Mouse (Mus musculus) kidney, adult 8-10 months (tissue): ENCODE results near the gene Ccl24.
"Not testable (repeated sequence)": the region's sequence is repeated elsewhere in the genome, so short reads cannot be mapped to it uniquely, and the experiment has no call there.

ENCODE experiments used
- DNase-seq, 2 experiments: peaks; one replicate each; pipeline ENCODE4 v3.0.0; 2022

Gene Ccl24

DNA sequence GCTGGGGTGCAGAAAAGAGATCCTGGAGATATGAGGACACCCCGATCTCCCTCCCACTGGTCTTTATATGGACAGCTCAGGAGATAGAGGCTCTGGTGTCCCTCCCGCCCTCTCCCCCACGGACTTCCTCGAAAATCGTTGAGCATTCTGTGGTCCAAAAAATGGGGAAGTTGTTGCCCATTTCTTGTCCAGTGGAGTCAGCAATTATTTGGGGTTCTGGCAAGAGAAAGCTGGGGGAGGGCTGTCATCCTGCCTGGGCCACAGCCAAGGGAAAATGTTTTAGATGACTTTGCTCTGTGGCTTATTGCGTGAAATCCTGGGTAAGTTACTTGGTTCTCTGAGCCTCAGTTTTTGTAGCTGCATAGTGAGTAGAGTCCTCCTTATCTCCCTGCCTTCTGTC lies at the start of gene Ccl24:
Gene Ccl24, minus strand, starts transcription at position 44 of the 400 bp plus-strand sequence.
- peak; percentile 5 to 8 for DNase-seq

DNA sequence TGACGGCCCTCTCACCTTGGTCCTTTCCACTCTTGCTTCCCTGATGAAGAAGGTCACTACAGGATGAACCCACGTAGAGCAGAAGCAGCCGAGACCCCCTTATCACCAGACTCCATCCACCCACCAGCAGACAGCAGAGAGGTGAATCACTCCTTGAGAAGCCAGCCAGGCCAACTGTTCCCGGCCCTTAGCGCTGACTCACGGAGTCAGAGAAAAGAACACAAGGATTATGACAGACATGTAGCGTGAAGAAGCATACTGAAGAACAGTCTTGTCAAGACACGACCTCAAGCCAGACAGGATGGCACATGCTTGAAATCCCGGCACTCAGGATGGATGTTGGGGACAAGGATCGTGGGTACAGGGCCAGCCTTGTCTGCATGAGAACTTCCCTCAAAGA lies 48.9 kb upstream of the Ccl24 start:
- DNase-seq = no peak

DNA sequence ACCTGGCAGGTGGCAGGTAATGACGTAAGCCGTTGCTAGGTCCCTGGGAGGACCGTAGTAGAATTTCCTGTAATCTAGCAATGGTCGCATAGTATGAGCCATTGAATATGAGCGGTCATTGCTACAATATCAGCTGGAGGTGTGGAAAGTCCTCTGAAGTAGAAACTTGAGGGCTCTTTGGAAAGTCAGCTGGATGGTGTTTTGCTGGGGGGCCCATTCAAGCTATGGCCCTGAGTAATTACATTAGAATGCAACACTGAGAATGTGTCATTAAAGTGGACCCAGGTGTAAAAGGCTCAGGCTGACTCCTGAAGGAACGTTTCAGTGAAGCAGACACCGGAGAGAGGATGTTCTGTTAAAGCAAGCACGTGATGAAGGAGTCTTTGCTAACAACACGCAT lies 47.7 kb upstream of the Ccl24 start:
- DNase-seq = no peak

DNA sequence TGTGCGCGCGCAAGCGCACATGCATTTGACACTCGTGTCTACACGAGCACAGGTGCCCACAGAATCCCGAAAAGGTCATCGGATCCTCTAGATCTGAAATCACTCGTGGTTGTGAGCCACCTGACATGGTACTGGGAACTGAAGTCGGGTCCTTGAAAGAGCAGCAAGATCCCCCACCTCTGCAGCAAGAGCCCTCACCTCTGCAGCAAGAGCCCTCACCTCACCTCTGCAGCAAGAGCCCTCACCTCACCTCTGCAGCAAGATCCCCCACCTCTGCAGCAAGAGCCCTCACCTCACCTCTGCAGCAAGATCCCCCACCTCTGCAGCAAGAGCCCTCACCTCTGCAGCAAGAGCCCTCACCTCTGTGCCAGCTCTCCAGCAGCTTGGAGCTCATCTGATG lies 46.9 kb upstream of the Ccl24 start:
- DNase-seq = not testable (repeated sequence)

DNA sequence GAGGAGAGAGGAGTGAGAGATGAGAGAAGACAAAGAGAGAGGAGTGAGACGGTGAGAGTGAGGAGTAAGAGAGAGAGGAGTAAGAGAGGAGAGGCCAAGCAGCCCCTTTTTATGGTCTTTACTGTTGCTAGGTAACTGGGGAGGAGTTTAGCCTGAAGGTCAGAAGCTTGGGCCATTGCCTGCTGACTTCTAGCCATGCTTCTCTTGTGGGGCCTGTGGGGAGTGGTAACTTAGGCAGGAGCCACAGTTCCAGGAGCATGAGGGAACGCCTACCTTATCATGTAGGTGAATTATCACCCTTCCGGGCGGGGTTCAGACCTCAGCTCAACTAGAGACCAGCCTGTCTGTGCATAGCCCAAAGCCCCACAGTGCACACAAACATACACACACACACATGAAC lies 36.9 kb upstream of the Ccl24 start:
- no peak for DNase-seq

DNA sequence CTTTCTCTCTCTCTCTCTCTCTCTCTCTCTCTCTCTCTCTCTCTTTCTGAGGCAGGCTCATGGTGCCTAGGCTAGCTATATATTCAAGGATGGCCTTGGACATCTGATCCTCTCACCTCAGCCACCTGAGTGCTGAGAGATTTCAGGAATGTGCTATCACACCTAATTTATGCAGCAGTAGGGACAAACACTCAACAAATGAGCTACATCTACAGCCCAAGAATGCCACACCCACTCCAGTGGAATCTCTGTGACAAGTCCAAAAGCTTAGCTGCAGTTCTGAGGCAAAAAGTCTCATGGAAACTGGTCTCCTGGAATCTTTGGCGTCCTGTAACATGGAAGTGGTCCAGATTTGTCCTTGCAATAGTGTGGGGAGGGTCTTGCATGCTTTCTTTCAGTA lies 34.7 kb upstream of the Ccl24 start:
- DNase-seq = no peak

DNA sequence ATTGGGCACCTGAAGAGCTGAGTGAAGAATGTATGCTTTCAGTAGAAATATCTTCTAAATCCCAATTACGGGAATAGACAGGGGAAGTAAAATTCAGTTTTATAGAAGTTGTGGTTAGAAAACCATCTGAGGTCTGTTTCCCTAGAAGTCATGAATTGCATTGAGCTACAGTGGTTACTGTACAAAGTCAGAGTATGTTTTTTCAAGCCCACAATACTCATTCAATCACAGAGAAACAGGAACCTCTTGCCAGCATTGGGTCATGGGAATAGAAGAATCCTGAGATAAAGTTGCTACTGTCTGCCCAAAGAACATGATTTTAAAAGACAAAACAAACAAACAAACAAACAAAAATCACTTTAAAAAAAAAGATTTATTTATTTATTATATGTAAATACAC lies 33.9 kb upstream of the Ccl24 start:
- not testable (repeated sequence) for DNase-seq

DNA sequence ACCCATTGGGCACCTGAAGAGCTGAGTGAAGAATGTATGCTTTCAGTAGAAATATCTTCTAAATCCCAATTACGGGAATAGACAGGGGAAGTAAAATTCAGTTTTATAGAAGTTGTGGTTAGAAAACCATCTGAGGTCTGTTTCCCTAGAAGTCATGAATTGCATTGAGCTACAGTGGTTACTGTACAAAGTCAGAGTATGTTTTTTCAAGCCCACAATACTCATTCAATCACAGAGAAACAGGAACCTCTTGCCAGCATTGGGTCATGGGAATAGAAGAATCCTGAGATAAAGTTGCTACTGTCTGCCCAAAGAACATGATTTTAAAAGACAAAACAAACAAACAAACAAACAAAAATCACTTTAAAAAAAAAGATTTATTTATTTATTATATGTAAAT lies 31.8 kb upstream of the Ccl24 start:
- not testable (repeated sequence) for DNase-seq

DNA sequence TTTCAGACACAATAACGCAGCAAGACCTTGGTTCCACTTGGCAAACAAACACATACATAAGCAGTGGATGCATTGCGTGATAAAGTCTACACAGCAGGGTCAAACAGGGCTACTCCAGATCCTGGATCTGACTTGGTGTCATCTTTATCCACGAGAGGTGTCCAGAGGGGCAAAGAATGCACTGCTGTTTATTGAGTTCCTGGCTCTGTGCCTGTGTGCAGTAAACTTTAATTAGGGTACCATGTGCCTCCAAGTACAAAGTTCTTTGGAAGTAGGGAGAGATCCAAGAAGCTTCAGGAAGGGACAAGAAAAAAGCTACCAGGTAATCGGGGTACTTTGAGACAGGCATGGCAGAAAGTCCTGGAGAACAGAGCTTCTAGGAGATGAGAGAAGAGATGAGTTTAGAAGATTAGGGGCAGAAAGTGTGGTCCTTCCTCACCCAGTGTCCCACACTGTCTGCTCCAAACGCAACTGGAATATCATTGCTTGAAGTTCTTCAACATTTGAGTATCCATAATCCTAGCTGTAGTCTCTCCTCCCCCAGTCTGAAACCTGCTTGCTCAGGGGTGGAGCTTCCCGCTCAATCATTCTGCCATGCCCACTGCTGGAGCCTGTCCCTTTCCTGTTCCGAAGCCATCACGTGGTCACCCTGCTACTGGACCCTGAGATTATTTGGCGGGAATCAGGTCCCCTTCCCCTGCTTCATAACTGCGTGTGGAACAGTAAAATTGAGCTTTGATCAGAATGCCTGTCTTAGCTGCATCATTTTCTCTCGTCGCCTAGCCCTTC lies 17.3 kb upstream of the Ccl24 start:
- peak; percentile 64 to 81 for DNase-seq

DNA sequence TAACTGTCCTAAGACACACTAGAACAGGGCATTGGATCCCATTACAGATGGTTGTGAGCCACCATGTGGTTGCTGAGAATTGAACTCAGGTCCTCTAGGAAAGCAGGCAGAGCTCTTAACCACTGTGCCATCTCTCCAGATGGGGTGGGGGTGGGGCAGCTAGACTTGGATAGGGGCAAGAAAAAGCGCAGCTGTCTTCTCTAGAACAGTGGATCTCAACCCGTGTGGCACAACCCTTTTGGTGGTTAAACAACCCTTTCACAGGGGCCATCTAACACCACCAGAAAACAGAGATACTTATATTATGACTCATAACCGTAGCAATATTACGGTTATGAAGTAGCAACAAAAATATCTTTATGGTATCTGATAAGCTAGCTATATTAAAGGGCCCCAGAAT lies 14.9 kb upstream of the Ccl24 start:
- no peak for DNase-seq

DNA sequence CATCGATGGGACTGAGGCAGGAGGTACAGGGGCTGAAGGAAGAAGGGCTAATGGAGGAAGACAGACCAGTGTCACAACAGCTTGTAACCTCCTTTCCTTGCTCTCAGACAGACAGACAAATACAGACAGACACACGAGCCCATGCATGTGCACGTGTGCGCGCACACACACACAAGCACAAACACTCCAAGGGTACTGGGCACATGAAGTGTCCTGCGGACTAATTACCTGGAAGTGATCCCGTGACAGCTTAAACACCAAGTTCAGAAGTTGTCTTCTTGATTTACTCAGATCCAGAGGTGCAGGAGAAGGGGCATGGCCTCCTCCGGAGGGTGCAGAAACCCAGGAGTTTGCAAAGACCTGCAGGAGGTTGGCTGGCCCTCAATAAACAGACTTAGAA lies 12.8 kb upstream of the Ccl24 start:
- DNase-seq = no peak

DNA sequence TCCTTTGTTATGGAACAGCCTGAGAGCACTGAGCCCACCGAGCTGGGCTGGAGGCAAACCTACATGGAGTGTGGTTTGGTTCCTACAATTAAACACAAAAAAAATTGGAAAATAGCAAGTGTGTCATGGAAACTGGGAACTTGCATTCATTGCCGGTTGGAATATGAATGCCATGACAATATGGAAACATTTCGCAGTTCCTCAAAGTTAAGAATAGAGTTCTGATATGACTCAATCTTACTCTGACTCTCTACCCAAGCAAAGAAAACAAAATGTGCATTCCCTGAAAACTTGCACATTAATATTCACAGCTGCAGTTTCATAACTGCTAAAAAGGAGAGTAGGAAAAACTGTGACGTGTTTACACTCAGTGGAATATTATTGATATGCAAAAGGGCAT lies 9.5 kb upstream of the Ccl24 start:
- no peak for DNase-seq

DNA sequence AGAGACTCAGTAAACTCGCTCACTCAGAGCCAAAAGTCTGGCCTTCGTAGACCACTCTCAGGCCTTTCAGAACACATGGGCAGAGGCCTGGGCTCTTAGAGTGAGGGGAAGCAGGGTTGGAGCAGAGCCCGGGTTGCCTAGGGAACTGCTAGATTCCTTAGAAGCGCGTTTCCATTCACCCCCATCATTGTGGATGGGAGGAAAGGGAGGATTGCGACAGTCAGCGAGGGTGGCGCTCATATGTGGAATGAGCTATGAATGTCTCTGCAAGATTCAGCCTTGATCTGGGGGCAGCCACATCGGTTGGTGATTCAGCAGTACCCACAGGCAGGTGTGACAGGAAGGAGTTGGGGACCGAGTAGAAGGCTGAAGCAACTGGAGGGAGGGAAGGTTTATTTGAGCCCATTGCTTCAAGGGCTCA lies 6.5 kb upstream of the Ccl24 start:
- DNase-seq = no peak

DNA sequence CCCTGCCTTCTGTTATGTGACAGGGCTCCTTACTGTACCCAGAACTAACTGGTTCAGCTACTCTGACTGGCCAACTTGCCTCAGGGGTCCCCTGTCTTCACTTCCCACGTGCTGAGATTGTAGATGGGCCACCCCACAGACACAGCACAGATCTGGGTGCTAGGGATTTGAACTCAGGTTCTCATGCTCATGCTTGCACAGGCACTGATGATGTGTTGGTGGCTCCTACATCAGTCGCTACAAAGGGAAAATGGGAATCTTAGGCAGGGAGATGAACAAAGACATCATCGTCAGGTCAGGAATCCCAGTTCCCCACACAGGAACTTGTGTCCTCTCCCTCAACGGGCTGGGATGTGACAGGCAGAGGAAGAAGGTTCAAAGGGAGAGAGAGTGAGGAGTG lies 3.2 kb upstream of the Ccl24 start:
- no peak for DNase-seq

DNA sequence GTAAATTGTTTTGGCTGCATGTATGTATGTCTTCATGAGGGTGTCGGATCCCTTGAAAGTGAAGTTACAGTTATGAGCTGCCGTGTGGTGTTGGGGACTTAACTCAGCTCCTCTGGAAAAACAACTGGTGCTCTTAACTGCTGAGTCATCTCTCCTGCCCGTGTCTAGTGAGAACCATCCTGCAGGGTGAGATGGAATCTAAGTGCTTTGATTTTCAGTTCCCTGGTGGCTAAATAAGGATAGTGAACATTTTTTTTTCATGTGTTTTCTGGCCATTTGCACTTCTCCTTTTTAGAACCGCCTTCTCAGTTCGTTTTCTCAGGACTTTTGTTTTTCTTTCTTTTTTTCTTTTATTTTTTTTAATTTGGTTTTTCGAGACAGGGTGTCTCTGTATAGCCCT lies 4.2 kb downstream of the Ccl24 start:
- no peak for DNase-seq

DNA sequence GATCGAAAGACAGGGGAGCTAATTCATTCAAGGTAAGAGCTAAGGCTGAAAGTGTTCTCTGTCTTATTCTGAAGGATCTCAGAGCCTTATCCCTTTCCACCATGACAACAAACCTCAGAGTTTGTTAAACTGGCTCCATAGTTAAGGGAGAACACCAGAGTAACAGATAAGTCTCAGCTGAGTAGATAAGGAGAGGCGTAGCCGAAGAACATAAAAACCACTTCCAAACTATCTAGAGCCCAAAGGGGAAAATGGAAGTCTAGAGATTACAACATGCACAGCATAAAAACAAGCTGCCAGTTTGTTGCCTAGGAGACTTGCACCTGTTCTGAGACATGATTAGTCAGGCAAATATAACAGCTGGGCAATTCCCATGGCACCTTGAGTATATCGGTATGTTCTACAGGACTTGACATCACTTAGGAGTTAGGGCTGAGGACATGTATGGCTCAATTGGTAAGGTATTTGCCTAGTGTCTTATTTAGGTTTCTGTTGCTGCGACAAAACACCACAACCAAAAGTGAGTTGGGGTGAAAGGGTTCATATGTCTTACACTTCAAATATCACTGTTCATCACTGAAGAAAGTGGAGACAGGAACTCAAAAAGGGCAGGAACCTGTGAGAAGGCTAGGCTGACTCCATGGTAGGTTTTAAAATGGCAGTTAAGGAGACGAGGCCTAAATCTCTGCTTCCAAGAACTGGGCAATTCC lies 5.1 kb downstream of the Ccl24 start:
- no peak for DNase-seq

DNA sequence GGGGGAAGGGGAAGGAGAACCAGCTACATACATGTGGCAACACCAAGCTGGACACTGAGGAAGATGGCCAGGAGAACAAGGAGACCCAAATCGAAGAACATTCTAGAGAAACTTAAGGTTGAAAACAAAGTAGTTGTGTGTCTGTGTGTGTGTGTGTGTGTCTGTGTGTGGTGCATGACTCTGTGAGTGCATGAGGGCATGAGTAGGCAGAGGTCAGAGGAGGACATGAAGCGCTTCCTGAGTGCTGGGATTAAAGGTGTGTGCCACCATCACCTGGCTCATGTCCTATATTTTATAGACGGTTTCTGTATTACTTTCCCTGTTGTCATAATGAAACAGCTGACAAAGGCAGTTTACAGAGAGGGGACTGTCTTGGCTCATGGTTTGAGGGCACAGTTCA lies 9.4 kb downstream of the Ccl24 start, which contains the start of gene Ccl26:
Gene Ccl26, minus strand, starts transcription at position 101 of the 400 bp plus-strand sequence.
- no peak for DNase-seq

DNA sequence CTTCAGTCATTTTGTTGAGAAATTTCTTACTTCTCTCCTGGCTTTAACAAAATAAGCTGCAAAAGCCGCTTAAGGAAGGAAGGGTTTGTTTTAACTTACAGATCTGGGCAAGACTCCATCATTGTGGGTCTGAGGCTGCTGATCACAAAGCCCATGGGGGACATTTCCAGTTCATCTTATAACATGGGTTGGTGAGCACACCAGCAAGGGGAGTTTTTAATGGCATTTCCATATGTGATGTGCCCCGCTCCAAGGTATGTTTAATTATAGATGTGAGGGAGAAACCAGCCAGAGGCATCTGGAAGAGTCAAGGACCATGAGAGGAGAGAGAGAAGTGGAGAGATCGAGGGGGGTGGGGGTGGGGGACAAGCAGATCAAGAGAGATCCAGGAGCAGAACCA lies 15.2 kb downstream of the Ccl24 start:
- no peak for DNase-seq

DNA sequence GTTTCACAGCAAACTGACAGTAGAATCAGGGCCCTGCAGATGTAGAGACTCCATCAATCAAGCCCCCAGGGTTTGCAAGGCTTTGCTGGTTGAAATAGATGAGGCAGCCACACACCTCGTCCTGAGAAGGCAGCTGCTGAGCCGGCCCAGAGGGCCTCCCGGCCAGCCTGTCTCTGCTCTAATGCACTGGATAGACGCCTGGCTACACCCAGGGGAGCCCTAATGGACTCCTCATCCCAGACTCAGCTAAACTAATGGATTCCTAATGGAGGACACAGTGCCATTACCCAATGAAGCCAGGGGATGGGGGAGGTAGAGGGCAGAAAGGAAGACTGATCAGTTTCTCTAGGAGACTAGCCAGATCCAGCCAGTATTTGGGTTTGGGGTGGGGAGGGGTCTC lies 15.8 kb downstream of the Ccl24 start:
- DNase-seq = no peak

DNA sequence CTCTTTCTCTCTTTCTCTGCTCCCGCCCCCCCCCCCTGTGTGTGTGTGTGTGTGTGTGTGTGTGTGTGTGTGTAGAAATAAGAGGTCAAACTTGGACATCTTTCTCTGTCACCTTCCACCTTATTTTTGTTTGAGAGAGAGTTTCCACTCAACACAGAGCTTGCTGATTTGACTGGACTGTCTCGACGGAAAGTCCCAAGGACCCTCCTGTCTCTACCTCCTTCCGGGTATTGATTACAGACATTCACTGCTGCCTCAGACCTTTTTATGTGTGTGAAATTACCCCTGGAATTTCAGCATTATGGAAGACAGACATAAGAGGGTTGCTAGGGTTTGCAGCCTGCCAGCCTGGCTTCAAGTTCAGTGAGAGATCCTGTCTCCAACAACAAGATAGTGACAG lies 16.6 kb downstream of the Ccl24 start:
- no peak for DNase-seq

DNA sequence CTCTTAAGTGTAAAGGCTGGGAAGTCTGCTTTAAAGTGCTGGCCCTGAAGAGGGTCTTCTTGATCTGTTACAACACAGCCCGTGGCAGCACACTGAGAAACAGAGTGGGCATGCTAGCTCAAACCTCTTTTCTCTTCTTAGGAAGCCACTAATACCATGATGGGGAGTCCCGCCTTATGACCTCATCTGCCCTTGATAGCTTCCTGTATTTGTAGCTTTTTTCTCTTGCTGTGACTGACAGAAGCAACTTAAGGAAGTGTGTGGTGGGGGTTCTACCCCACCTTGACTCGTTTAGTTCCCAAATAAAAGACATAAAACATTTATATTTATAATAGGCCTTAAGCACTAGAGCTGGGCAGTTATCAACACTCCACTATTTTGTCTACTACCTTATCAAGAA lies 21.3 kb downstream of the Ccl24 start:
- DNase-seq = no peak

DNA sequence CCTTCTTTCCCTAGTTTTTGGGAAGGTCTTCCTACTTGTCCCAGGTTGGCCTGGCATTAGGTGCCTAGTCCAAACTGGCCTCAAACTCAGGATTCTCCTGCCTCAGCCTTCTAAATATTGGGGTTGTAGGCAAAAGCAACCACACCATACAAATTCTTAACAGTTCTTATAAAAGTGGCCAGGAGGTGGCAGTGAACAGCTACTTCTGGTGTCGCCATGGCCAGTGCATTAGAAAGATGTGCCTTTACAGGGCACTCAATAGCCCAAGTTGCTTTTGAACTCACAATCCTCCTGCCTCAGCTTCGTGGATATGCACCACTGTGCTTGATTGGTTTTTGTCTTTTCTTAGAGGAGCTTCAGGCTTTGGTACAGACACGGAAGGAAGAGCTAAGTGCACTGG lies 21.9 kb downstream of the Ccl24 start:
- peak in 1 of 2 experiments; percentile 27 for DNase-seq

DNA sequence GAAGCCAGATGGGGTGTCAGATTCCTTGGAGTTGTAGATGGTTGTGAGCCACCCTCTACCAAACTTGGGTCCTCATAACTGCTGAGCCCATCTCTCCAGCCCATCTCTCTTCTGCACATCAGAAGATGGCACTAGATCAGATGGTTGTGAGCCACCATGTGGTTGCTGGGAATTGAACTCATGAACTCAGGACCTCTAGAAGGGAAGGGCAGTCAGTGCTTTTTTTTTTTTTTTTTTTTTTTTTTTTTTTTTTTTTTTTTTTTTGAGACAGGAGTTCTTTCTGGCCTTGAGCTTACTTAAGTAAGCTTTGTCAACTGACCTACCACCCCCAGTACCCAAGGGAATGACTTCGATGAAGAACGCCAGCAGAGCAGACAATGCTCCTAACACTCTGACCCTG lies 24.9 kb downstream of the Ccl24 start:
- no peak for DNase-seq
